ENCODE assay signal across 10 mouse cellular contexts in the genomic region with DNA sequence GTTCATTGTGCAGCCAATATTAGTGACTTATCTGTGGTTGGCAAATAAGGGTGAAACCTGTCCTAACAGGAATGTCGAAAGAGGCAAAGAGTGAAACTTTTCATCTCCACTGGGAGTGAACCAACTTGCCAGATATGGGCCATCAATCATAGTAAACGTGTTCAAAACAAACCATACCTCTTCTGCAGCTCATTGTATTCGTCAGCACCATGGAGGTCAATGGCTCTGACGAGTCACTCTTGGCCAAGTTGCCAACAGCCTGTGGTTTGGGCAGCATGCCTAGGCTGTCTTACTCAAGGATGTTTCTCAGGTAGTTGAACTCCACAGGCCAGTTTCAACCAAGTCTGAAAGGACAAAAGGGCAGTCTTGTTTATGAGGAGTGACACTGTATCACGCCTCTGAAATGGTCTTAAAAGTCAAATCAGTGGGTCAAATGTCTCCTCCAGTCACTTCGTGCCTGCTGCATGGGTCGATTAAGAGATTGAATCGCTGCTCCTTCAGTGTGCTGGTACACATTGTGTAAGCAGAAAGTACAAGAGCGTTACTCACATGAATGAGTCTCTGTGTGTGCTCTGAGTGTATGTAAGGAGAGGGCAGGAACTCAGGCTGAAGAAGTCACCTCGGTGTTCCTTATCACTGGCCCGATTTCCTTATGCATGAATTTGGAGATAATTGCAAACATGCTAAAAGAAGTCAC.
DNase-seq lines count a peak whose midpoint lies in the region; ATAC-seq lines count a peak whose summit lies in the region.
"Had no signal": no experiment of that assay in that cellular context is flagged by ENCODE, and none has a peak within 500 bp of the region (broad histone marks: within the 10 kb centered on the region; RNA-seq: fewer than 3 reads in every experiment).

No protein-coding gene starts in this region.

- H3K27ac ChIP-seq in stomach, embryonic 16.5 days (ENCODE audit: low read length), result peak overlapping the region; percentile 56; the same call in 1 of the 2 replicates
- H3K27ac ChIP-seq: heart, embryonic 15.5 days; liver, embryonic 14.5 days had no signal

- peak; percentile 80; the same call in 1 of the 2 replicates for ATAC-seq in stomach, embryonic 16.5 days (ENCODE audit: insufficient read depth, low FRiP score)

- no peaks in the 10 kb centered on the region for H3K4me1 ChIP-seq in stomach, embryonic 16.5 days (ENCODE audit: control insufficient read depth, insufficient read depth, low read length)

- DNase-seq in lung, adult 18-20 months, result peak; percentile 78 to 87
- DNase-seq in lung, postnatal 10 days, result no peak
- peak; percentile 87 for DNase-seq in adrenal gland, postnatal 14 days
- DNase-seq in kidney, postnatal 36 days, result peak; percentile 85 to 89
- no peak for DNase-seq in layer of hippocampus, postnatal 36 days
- no peak for DNase-seq in right cerebral cortex, postnatal 10 days (ENCODE audit: low spot score in 2 of 2)
- DNase-seq: embryo, embryonic 11 days had no signal

- no peak overlapping the region for H3K9ac ChIP-seq in stomach, embryonic 16.5 days (ENCODE audit: low read length)
- H3K9ac ChIP-seq: heart, embryonic 15.5 days; liver, embryonic 14.5 days had no signal

- H3K36me3 ChIP-seq in stomach, embryonic 16.5 days (ENCODE audit: control insufficient read depth, insufficient read depth, low read length), result no peaks in the 10 kb centered on the region
- H3K36me3 ChIP-seq: heart, embryonic 15.5 days had no signal

- no peak overlapping the region for H3K4me3 ChIP-seq in stomach, embryonic 16.5 days (replicated peaks; ENCODE audit: low read length)
- H3K4me3 ChIP-seq: heart, embryonic 15.5 days had no signal

- WGBS in stomach, embryonic 16.5 days, result 59% methylated on average over 11 of the region's 11 CpGs

- H3K9me3 ChIP-seq in stomach, embryonic 16.5 days (replicated peaks; ENCODE audit: control insufficient read depth, low read length), result no peaks in the 10 kb centered on the region
- H3K9me3 ChIP-seq: heart, embryonic 15.5 days had no signal

- no peak overlapping the region for H3K4me2 ChIP-seq in stomach, embryonic 16.5 days (ENCODE audit: low read depth, low read length)
- H3K4me2 ChIP-seq: heart, embryonic 15.5 days had no signal

- no peaks in the 10 kb centered on the region for H3K27me3 ChIP-seq in stomach, embryonic 16.5 days (ENCODE audit: control insufficient read depth, insufficient read depth, low read length)
- H3K27me3 ChIP-seq: heart, embryonic 15.5 days had no signal

Comparison
In these comparisons a context has a peak if more than half of its experiments do, and no peak if none do; other contexts are left out.
1. DNase-seq: peak in lung, adult 18-20 months (2 of 2), adrenal gland, postnatal 14 days (single experiment) and kidney, postnatal 36 days (2 of 2); none in lung, postnatal 10 days (single experiment), layer of hippocampus, postnatal 36 days (0 of 2) and right cerebral cortex, postnatal 10 days (0 of 2).